ENCODE assay signal across 25 mouse cellular contexts in the genomic region with DNA sequence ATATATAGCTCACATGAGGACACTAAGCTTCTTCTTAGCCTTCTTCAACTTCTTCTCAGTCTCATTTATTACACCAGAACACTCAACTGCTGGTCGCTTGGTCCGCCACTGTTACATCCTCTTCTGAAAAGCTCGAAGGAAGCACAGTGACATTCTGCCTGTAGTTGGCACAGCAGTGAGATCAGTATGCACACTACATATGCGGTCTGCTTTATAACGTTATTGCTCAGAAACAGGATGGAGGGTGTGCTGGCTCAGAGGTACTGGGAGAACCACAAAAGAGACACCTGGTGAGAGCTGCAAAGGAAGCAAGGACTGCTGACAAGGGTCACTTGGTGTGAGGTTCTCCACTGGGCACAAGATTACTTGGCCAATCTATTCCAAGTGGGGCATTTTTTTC.
A peak's percentile ranks its signal among the peaks of the same experiment; 100 is the strongest.
DNase-seq lines count a peak whose midpoint lies in the region; ATAC-seq and TF ChIP-seq lines count a peak whose summit lies in the region.
"Had no signal": no experiment of that assay in that cellular context is flagged by ENCODE, and none has a peak within 500 bp of the region (broad histone marks: within the 10 kb centered on the region; RNA-seq: fewer than 3 reads in every experiment).

No protein-coding gene starts in this region.

- H3K9me3 ChIP-seq in forebrain, embryonic 14.5 days (replicated peaks; ENCODE audit: control insufficient read depth, low read length): no peaks in the 10 kb centered on the region
- no peaks in the 10 kb centered on the region for H3K9me3 ChIP-seq in stomach, postnatal 0 days (ENCODE audit: control insufficient read depth, low read length)
- H3K9me3 ChIP-seq: embryonic facial prominence, embryonic 15.5 days; heart, embryonic 12.5 days; hindbrain, embryonic 12.5 days; intestine, embryonic 15.5 days had no signal

- no peaks in the 10 kb centered on the region for H3K36me3 ChIP-seq in forebrain, embryonic 14.5 days (ENCODE audit: control insufficient read depth, insufficient read depth, low read length)
- H3K36me3 ChIP-seq in stomach, postnatal 0 days (ENCODE audit: control insufficient read depth, insufficient read depth, low read length): no peaks in the 10 kb centered on the region
- H3K36me3 ChIP-seq: embryonic facial prominence, embryonic 15.5 days; heart, embryonic 12.5 days; hindbrain, embryonic 12.5 days; intestine, embryonic 15.5 days had no signal

- H3K27ac ChIP-seq in forebrain, embryonic 14.5 days (ENCODE audit: low read depth, low read length): no peak overlapping the region
- no peak overlapping the region for H3K27ac ChIP-seq in stomach, postnatal 0 days (replicated peaks)
- H3K27ac ChIP-seq: embryonic facial prominence, embryonic 15.5 days; hindbrain, embryonic 12.5 days; intestine, embryonic 15.5 days; layer of hippocampus, adult 2 months; liver, embryonic 14.5 days had no signal

- no peak for TF ChIP-seq CTCF in stomach, postnatal 0 days (IDR thresholded peaks at IDR 0.05; ENCODE audit: low read depth)

- no peaks in the 10 kb centered on the region for H3K27me3 ChIP-seq in forebrain, embryonic 14.5 days (replicated peaks; ENCODE audit: control insufficient read depth, insufficient read depth, low read length)
- no peaks in the 10 kb centered on the region for H3K27me3 ChIP-seq in stomach, postnatal 0 days (ENCODE audit: control insufficient read depth, insufficient read depth, low read length)
- H3K27me3 ChIP-seq: embryonic facial prominence, embryonic 15.5 days; heart, embryonic 12.5 days; hindbrain, embryonic 12.5 days; intestine, embryonic 15.5 days had no signal

- peak; percentile 69 for DNase-seq in CD4-positive helper T cell, adult 2 months (ENCODE audit: low read depth, low spot score)
- DNase-seq in T-cell, adult 2 months (ENCODE audit: low spot score): peak; percentile 75
- DNase-seq in thymus, postnatal 0 days (ENCODE audit: low spot score): peak; percentile 80
- DNase-seq in forebrain, embryonic 14.5 days (ENCODE audit: low spot score): no peak
- no peak for DNase-seq in left cerebral cortex, postnatal 14 days (ENCODE audit: low spot score in 2 of 2)
- no peak for DNase-seq in stomach, postnatal 0 days (ENCODE audit: low spot score)
- DNase-seq: adrenal gland, postnatal 25 days; cerebellum, adult 8-10 months; gastrocnemius, postnatal 10 days; heart, adult 11 months; heart, postnatal 14 days; kidney, adult 8-10 months; kidney, postnatal 10 days; lung, embryonic 14.5 days; lung, postnatal 4 days had no signal

- WGBS in forebrain, embryonic 14.5 days: 87% methylated on average over 5 of the region's 5 CpGs
- WGBS in stomach, postnatal 0 days: 92% methylated on average over 5 of the region's 5 CpGs

- H3K4me3 ChIP-seq in forebrain, embryonic 14.5 days (ENCODE audit: low read depth, low read length): no peak overlapping the region
- no peak overlapping the region for H3K4me3 ChIP-seq in stomach, postnatal 0 days (ENCODE audit: low read depth, low read length)
- H3K4me3 ChIP-seq: embryonic facial prominence, embryonic 15.5 days; heart, embryonic 12.5 days; hindbrain, embryonic 12.5 days; intestine, embryonic 15.5 days; layer of hippocampus, adult 2 months had no signal

- ATAC-seq in monocyte, adult 5-6 weeks (replicated peaks; ENCODE audit: insufficient number of reproducible peaks, low FRiP score, low TSS enrichment, poor library complexity, severe bottlenecking): 0 out of 2 replicates have a peak, but pooled peaks have one; percentile 40
- no peak for ATAC-seq in forebrain, embryonic 14.5 days
- ATAC-seq in stomach, postnatal 0 days (ENCODE audit: low FRiP score, low TSS enrichment): no peak
- ATAC-seq in erythroid progenitor cell, adult 5-6 weeks (replicated peaks; ENCODE audit: low FRiP score, poor library complexity, severe bottlenecking): no peak
- ATAC-seq: forebrain, embryonic 16.5 days; intestine, embryonic 15.5 days; midbrain, embryonic 16.5 days had no signal

- no peak overlapping the region for H3K9ac ChIP-seq in forebrain, embryonic 14.5 days (ENCODE audit: low read length)
- H3K9ac ChIP-seq in stomach, postnatal 0 days (ENCODE audit: low read length): no peak overlapping the region
- H3K9ac ChIP-seq: embryonic facial prominence, embryonic 15.5 days; heart, embryonic 12.5 days; hindbrain, embryonic 12.5 days; intestine, embryonic 15.5 days; liver, embryonic 14.5 days; lung, embryonic 14.5 days had no signal

- TF ChIP-seq EP300 in stomach, postnatal 0 days (optimal IDR thresholded peaks at IDR 0.05): no peak

- intact Hi-C loops in left cerebral cortex, postnatal 14 days (cut with DNase I): no loop called here

- no peaks in the 10 kb centered on the region for H3K4me1 ChIP-seq in forebrain, embryonic 14.5 days (ENCODE audit: control insufficient read depth, insufficient read depth, low read length)
- no peaks in the 10 kb centered on the region for H3K4me1 ChIP-seq in stomach, postnatal 0 days (replicated peaks; ENCODE audit: control insufficient read depth, insufficient read depth)
- H3K4me1 ChIP-seq: embryonic facial prominence, embryonic 15.5 days; heart, embryonic 12.5 days; hindbrain, embryonic 12.5 days; intestine, embryonic 15.5 days had no signal

- H3K4me2 ChIP-seq in forebrain, embryonic 14.5 days (ENCODE audit: low read length): no peak overlapping the region
- no peak overlapping the region for H3K4me2 ChIP-seq in stomach, postnatal 0 days (replicated peaks; ENCODE audit: low read depth)
- H3K4me2 ChIP-seq: embryonic facial prominence, embryonic 15.5 days; heart, embryonic 12.5 days; hindbrain, embryonic 12.5 days; intestine, embryonic 15.5 days; lung, embryonic 14.5 days had no signal

Comparison
In these comparisons a context has a peak if more than half of its experiments do, and no peak if none do; other contexts are left out.
1. DNase-seq: peak in CD4-positive helper T cell, adult 2 months (single experiment), T-cell, adult 2 months (single experiment) and thymus, postnatal 0 days (single experiment); none in forebrain, embryonic 14.5 days (single experiment), left cerebral cortex, postnatal 14 days (0 of 2) and stomach, postnatal 0 days (single experiment).